Mouse (Mus musculus): ENCODE data around the gene Zc3h12c.
"Not testable (repeated sequence)": the region's sequence is repeated elsewhere in the genome, so short reads cannot be mapped to it uniquely, and the experiment has no call there.

Gene Zc3h12c

DNA sequence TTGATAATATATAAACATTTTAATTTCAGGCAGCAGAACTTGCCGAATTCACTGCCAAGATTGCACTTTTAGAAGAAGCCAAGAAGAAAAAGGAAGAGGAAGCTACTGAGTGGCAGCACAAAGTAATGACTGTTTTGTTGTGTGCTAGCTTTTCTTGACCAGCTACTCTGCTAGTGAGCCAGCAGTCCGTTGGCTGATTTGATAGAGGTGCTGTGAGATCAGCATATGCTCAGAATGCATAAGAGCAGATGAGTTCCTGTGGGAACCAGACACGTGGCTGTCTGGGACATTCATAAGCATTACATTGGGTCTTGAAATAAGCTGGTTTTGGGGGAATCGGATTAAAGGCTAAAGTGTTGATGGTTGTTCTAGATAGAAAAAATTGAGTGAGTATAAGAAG lies 86.0 kb downstream of the Zc3h12c start:
- ChIA-PET CTCF (interaction anchor here in 1 of 4 experiments (1.3 kb wide), 1 partner anchor 17 kb away, joined by 3 read pairs; no protein-coding TSS in a partner anchor), POLR2A (interaction anchor here in 1 of 4 experiments (0.9 to 1.7 kb wide), 3 partner anchors 10 to 19 kb away, joined by 3 to 4 read pairs (median 3); no protein-coding TSS in a partner anchor)

DNA sequence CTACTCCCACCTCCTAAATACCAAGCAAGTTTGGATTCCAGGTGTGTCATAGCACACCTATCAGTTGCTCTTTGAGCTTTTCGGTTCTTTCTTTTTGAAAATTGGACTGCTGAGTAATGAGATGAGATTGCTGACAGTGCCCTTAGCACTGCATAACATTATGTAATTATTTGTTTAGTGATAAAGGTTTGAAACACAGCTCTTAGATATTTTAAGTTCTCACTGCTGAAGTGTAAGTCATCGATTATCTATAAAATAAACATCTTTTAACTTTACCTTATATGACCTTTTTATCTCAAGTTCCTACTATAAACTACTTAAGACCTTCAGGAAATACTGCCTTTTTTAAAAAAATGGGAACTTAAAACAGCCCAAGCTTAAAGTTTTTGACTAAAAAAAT lies 86.4 kb downstream of the Zc3h12c start:
- ChIA-PET CTCF (interaction anchor here in 1 of 4 experiments (1.3 kb wide), 1 partner anchor 17 kb away, joined by 3 read pairs; no protein-coding TSS in a partner anchor), POLR2A (interaction anchor here in 1 of 4 experiments (0.9 to 1.7 kb wide), 3 partner anchors 11 to 18 kb away, joined by 3 to 4 read pairs (median 3); no protein-coding TSS in a partner anchor)

DNA sequence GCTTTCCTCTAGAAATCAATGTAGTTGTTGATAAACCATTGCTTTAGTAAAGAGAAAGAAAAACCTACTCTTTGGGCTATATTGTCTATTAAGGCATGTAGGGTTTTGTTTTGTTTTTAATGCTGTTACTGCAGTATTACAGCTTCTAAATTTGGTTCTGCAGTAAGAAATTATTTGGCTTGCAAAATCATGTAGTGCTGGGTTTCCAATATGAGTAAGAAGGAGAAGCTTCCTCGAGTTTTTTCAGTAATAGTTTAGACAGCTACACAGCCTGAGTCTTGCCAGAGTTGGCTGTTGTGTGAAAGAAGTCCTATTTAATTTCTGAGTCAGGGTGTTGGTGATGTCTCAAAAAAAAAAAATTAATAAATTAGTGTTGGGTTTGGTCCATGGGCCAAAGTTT lies 90.7 kb downstream of the Zc3h12c start:
- CTCF ChIA-PET, result no interaction called here

DNA sequence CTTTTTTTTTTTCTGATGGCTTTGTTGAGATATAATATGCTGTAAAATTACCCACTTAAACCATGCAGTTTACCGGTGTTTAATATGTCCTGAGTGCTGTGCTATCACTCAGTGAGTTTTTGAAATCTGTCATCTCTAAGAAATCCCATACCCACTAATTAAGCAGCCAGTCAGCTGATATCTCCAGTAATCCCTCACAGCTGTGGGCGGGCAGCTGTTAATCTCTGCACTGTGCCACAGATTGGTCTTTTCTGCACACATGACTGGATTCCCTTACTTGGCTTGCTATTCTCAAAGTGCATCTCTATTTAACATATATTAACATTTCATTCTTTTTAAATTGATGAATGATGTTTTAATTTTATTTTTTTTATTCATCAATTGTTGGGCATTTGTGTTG lies 92.3 kb downstream of the Zc3h12c start:
- ChIA-PET POLR2A (interaction anchor here in 2 of 4 experiments (1.2 to 2.2 kb wide), 2 partner anchors 20 to 29 kb away, joined by 3 to 7 read pairs; partner anchors contain the start of gene Rdx (in 1 of the 2)), CTCF (no interaction called here)

More for the DNA sequence above, 90.7 kb downstream of the Zc3h12c start:
- POLR2A ChIA-PET, result interaction anchor here in 1 of 4 experiments (0.7 to 1.7 kb wide), 4 partner anchors 12 to 1583 kb away, joined by 3 to 8 read pairs (median 3); no protein-coding TSS in a partner anchor

DNA sequence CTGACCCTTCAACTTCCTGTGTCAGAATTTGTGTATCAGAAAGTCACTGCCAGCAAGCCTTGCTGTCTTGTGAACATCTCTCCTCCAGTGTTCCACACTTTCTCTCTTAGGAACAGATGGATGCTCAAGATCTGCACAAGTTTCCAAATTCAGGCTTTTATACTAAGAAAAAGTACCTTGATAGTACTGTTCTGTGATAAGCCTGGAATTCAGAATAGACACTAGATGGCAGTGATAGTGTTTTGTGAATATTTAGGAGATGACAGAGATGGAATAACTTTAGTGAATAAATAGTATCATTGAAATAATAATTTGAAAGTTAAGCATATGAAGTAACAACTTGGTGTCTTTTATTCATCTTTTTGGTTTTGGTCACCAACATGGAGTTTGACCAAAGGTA lies 96.2 kb downstream of the Zc3h12c start:
- POLR2A ChIA-PET, result interaction anchor here in 1 of 4 experiments (1.0 to 1.9 kb wide), 2 partner anchors 13 to 63 kb away, joined by 3 to 6 read pairs; no protein-coding TSS in a partner anchor

DNA sequence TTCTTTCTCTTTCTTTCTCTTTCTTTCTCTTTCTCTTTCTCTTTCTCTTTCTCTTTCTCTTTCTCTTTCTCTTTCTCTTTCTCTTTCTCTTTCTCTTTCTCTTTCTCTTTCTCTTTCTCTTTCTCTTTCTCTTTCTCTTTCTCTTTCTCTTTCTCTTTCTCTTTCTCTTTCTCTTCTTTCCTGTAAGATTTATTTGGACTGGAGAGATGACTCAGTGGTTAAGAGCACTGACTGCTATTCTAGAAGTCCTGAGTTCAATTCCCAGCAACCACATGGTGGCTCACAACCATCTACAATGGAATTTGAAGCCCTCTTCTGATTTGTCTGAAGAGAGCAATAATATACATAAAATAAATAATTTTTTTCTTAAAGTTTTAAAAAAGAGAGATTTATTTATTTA lies 97.0 kb downstream of the Zc3h12c start:
- CTCF ChIA-PET, result interaction anchor here in 1 of 4 experiments (0.6 kb wide), 1 partner anchor 14 kb away, joined by 3 read pairs; no protein-coding TSS in a partner anchor
- POLR2A ChIA-PET, result not testable (repeated sequence)

More for the DNA sequence above, 96.2 kb downstream of the Zc3h12c start:
- CTCF ChIA-PET, result no interaction called here

DNA sequence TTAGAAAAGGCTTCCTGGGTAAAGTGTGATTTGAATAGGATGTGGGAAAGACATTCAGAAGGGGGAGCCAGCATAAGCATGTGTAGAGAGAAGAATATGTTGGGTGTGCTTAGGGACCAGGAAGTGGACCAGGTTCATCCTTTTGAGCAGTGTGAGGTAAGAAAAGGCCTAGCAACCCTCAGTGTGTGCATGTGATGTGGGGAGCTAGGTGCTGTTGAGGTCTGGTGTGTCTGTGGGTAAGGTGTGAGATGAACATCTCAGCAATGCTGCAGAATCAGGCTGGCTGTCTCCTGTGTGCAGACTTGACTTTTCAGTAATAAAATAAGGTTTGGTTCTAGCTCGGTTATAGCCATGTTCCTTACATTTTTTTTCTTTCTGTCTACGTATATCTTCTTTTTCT lies 98.3 kb downstream of the Zc3h12c start:
- POLR2A ChIA-PET, result interaction anchor here in 2 of 4 experiments (1.0 to 1.7 kb wide), 4 partner anchors 9 to 93 kb away, joined by 3 to 5 read pairs (median 4); no protein-coding TSS in a partner anchor
- CTCF ChIA-PET, result no interaction called here
